Mouse (Mus musculus): ENCODE measurements at regions not wholly inside any gene's neighbourhood (a gene's known extent, or its start where the extent isn't known, plus 50 kb on each side); places are given as distances from the start of the nearest gene placed in this dataset.

- TF ChIP-seq CTCF (IDR thresholded peaks at IDR 0.05) (0 out of 2 replicates have a peak, but pooled peaks have one; percentile 17), EP300 (IDR thresholded peaks at IDR 0.05) (peak; percentile 72)
Observed at GRCm38 (mm10) chr5:138888749-138889148, 68.9 kb downstream of the Gm5294 start.
